Comparison of ENCODE assay signal across 22 mouse cellular contexts in the genomic region with DNA sequence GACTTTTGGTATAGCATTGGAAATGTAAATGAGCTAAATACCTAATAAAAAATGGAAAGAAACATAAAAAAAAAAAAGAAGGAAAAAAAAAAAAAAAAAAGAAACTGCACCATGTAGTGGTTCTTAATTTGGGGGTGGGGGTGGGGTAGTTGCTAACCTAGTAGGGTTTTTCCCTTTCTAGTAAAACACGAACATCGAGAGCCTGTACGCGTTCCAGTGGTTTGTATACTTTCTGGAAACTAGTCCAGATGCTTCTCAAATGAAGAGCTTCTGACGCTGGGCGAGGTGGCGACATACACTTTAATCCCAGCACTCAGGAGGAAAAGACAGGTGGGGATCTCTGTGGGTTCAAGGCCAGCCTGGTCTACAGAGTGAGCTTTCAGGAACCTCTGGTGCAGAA. TPM values are rescaled to one million over a fixed set of nuclear protein-coding genes. Genes with fewer than 3 reads are reported as not detected.
DNase-seq lines count a peak whose midpoint lies in the region; TF ChIP-seq lines count a peak whose summit lies in the region.
"Had no signal": no experiment of that assay in that cellular context is flagged by ENCODE, and none has a peak within 500 bp of the region (broad histone marks: within the 10 kb centered on the region; RNA-seq: fewer than 3 reads in every experiment).

No protein-coding gene starts in this region.

- H3K36me3 ChIP-seq in CH12.LX (replicated peaks in 1 of 2; ENCODE audit: control insufficient read depth in 1 of 2, insufficient read depth in 1 of 2, low read length in 1 of 2), result peaks cover 16 to 32% of the 10 kb centered on the region in 2 experiments

- H3K4me3 ChIP-seq in CH12.LX (replicated peaks in 1 of 3; ENCODE audit: low read depth in 2 of 3, low read length in 2 of 3, poor library complexity in 1 of 3), result no peak overlapping the region

- peak overlapping the region; percentile 67; the same call in 1 of the 2 replicates for H3K9ac ChIP-seq in CH12.LX (ENCODE audit: insufficient read depth, low read depth)

- TF ChIP-seq POLR2A in CH12.LX (IDR thresholded peaks at IDR 0.05; ENCODE audit: low read depth, low read length), result no peak

- TF ChIP-seq RAD21 in CH12.LX (IDR thresholded peaks at IDR 0.05; ENCODE audit: low read depth, low read length), result no peak

- peaks cover 6% of the 10 kb centered on the region for H3K79me2 ChIP-seq in CH12.LX (replicated peaks; ENCODE audit: control insufficient read depth, extremely low read depth, insufficient read depth, poor library complexity, severe bottlenecking)

- peak overlapping the region; percentile 37 for H3K4me2 ChIP-seq in CH12.LX (ENCODE audit: insufficient read depth, low read depth, poor library complexity, severe bottlenecking)

- no peaks in the 10 kb centered on the region for H3K9me3 ChIP-seq in CH12.LX (replicated peaks; ENCODE audit: low read length)
- H3K9me3 ChIP-seq: G1E had no signal

- H3K27ac ChIP-seq in CH12.LX (ENCODE audit: insufficient read depth, low read depth), result peak overlapping the region; percentile 53; the same call in 1 of the 2 replicates

- TF ChIP-seq EP300 in CH12.LX (IDR thresholded peaks at IDR 0.05; ENCODE audit: low read length), result no peak

- DNase-seq in heart, adult 11 months, result peak; percentile 66
- DNase-seq in heart, postnatal 36 days, result no peak
- peak; percentile 76 for DNase-seq in CH12.LX (ENCODE audit: extremely low read depth)
- DNase-seq in urinary bladder, postnatal 36 days (ENCODE audit: low spot score in 2 of 2), result no peak
- DNase-seq: adrenal gland, adult 2 months; adrenal gland, adult 8-10 months; adrenal gland, postnatal 10 days; adrenal gland, postnatal 14 days; adrenal gland, postnatal 25 days; adrenal gland, postnatal 36 days; B cell, adult 2 months; cerebellum, adult 11 months; cerebellum, adult 11-12 months; cerebellum, adult 18-20 months; cerebellum, adult 2 months had no signal

- peaks cover 17 to 28% of the 10 kb centered on the region in 2 experiments for H3K4me1 ChIP-seq in CH12.LX (ENCODE audit: control insufficient read depth in 1 of 2, insufficient read depth in 2 of 2)

- intact Hi-C loops in heart, postnatal 36 days (cut with DNase I), result no loop called here

- no peak for TF ChIP-seq CTCF in CH12.LX (conservative IDR thresholded peaks at IDR 0.05 in 1 of 2, IDR thresholded peaks at IDR 0.05 in 1 of 2; ENCODE audit: low read depth in 2 of 2, low read length in 2 of 2)

- H3K27me3 ChIP-seq in CH12.LX (replicated peaks), result no peaks in the 10 kb centered on the region
- H3K27me3 ChIP-seq: Patski had no signal

- dilution Hi-C loops in CH12.LX (cut with MboI; ENCODE audit: extremely low pct_ligation_motif_present, extremely low pct_unique_long_range_greater_than_20kb, low sequenced_read_pairs), result no loop called here

- in situ Hi-C loops in CH12.LX (cut with MboI; ENCODE audit: low pct_ligation_motif_present, low pct_unique_long_range_greater_than_20kb, low sequenced_read_pairs), result no loop called here

TF ChIP-seq in CH12.LX, 34 proteins besides CTCF, POLR2A, EP300 and RAD21:
- 0 out of 2 replicates have a peak, but pooled peaks have one; percentile 40 for TF ChIP-seq MYC (IDR thresholded peaks at IDR 0.05; ENCODE audit: low read depth, low read length)
- peak; percentile 57; the same call in 1 of the 2 replicates for TF ChIP-seq SIN3A (IDR thresholded peaks at IDR 0.05; ENCODE audit: low read length)
- no peak for TF ChIP-seq USF1 (IDR thresholded peaks at IDR 0.05; ENCODE audit: low read depth, low read length)
- TF ChIP-seq MAZ (IDR thresholded peaks at IDR 0.05; ENCODE audit: low read depth, low read length), result no peak
- TF ChIP-seq HCFC1 (IDR thresholded peaks at IDR 0.05; ENCODE audit: low read depth, low read length), result 0 out of 2 replicates have a peak, but pooled peaks have one; percentile 6
- TF ChIP-seq ZNF384 (IDR thresholded peaks at IDR 0.05; ENCODE audit: low read depth, low read length), result peak; percentile 91
- TF ChIP-seq BHLHE40 (IDR thresholded peaks at IDR 0.05; ENCODE audit: low read depth, low read length), result peak; percentile 44
- peak; percentile 66; the same call in 1 of the 2 replicates for TF ChIP-seq CHD2 (IDR thresholded peaks at IDR 0.05; ENCODE audit: low read length)
- no peak for TF ChIP-seq CHD1 (IDR thresholded peaks at IDR 0.05; ENCODE audit: low read depth, low read length)

RNA-seq across cellular contexts. Expression of a gene that starts 4.3 kb away (rescaled TPM):
- total RNA-seq in heart, postnatal 36 days (2021), result under 1 TPM; 0.11 to 0.33 TPM
- total RNA-seq in CH12.LX (2012; rRNA removed) (73.6 and 87.3 TPM in 2 replicates), CH12.LX (2014; rRNA removed) (65.2 and 72.6 TPM in 2 replicates)
- 104 and 122 TPM in 2 replicates for polyA plus RNA-seq in CH12.LX (2012; ENCODE audit: insufficient read length, low read depth)

RNA-seq across cellular contexts. Expression of a gene that starts 41.0 kb away (rescaled TPM):
- not detected for total RNA-seq in heart, postnatal 36 days (2021)
- total RNA-seq in CH12.LX (2012; rRNA removed) (not detected in 2 replicates), CH12.LX (2014; rRNA removed) (not detected in 2 replicates)
- not detected in 2 replicates for polyA plus RNA-seq in CH12.LX (2012; ENCODE audit: insufficient read length, low read depth)
- total RNA-seq: adrenal gland, adult 18-20 months; adrenal gland, adult 2 months; adrenal gland, adult 8-10 months; adrenal gland, postnatal 10 days; adrenal gland, postnatal 14 days; adrenal gland, postnatal 25 days; adrenal gland, postnatal 36 days; adrenal gland, postnatal 4 days; G1E; MEL had no signal
- polyA plus RNA-seq: activated CD4-positive, CD25-positive, alpha-beta regulatory T cell, adult 4 months; adrenal gland, adult 2 months; CD4-positive, CD25-positive, alpha-beta regulatory T cell, adult 4 months; G1E; Patski had no signal

RNA-seq across cellular contexts. Expression of a gene that starts 46.9 kb away (rescaled TPM):
- total RNA-seq in heart, postnatal 36 days (2021), result 10 to 100 TPM; 64.7 to 65.2 TPM
- 19.8 and 25.1 TPM in 2 replicates for total RNA-seq in CH12.LX (2012; rRNA removed)
- 27.2 and 28.0 TPM in 2 replicates for total RNA-seq in CH12.LX (2014; rRNA removed)
- polyA plus RNA-seq in CH12.LX (2012; ENCODE audit: insufficient read length, low read depth), result 37.3 and 40.6 TPM in 2 replicates

Comparison
In these comparisons a context has a peak if more than half of its experiments do, and no peak if none do; other contexts are left out.
1. DNase-seq: peak in heart, adult 11 months (single experiment) and CH12.LX (single experiment); none in heart, postnatal 36 days (0 of 2) and urinary bladder, postnatal 36 days (0 of 2).
2. RNA of a gene that starts 4.3 kb away (total RNA-seq): 65.2 to 87.3 TPM in CH12.LX; 0.11 to 0.33 TPM in heart, postnatal 36 days; every median in the first group is over 10 times any median in the second.